Mouse (Mus musculus) forebrain, embryonic 16.5 days (tissue): Measurements from ENCODE around the gene Mroh8. TPM values are rescaled to one million over a fixed set of nuclear protein-coding genes. Genes with fewer than 3 reads are reported as not detected.
A peak's percentile ranks its signal among the peaks of the same experiment; 100 is the strongest.
"Not testable (repeated sequence)": the region's sequence is repeated elsewhere in the genome, so short reads cannot be mapped to it uniquely, and the experiment has no call there.

Source experiments
- ATAC-seq: fragments of 200-750 bp; cut with Nextera tagmentation; 2 replicates; pipeline ENCODE4 v1.8.0; 2017; ENCODE audit warnings: mild to moderate bottlenecking, moderate library complexity
- H3K27ac ChIP-seq: fragments of 300-500 bp; sonication (generic); 2 replicates; pipeline ENCODE4 v1.5.1; 2014; ENCODE audit warnings: low read length, control low read depth
- H3K27me3 ChIP-seq: fragments of 300-500 bp; sonication (generic); replicated peaks from 2 replicates; pipeline ENCODE4 v1.6.1; 2014; ENCODE audit warnings: low read length; ENCODE audit not compliant: control insufficient read depth, insufficient read depth
- H3K36me3 ChIP-seq: fragments of 300-500 bp; sonication (generic); 2 replicates; pipeline ENCODE4 v1.6.1; 2014; ENCODE audit not compliant: control insufficient read depth, insufficient read depth
- H3K4me1 ChIP-seq: fragments of 300-500 bp; sonication (generic); replicated peaks from 2 replicates; pipeline ENCODE4 v1.6.1; 2014; ENCODE audit warnings: low read length; ENCODE audit not compliant: control insufficient read depth, insufficient read depth
- H3K4me2 ChIP-seq: fragments of 300-500 bp; sonication (generic); 2 replicates; pipeline ENCODE4 v1.6.1; 2014; ENCODE audit warnings: mild to moderate bottlenecking, low read length, control low read depth
- H3K4me3 ChIP-seq: fragments of 300-500 bp; sonication (generic); replicated peaks from 2 replicates; pipeline ENCODE4 v1.5.1; 2014; ENCODE audit warnings: mild to moderate bottlenecking, low read length, control low read depth
- H3K9ac ChIP-seq: fragments of 300-500 bp; sonication (generic); replicated peaks from 2 replicates; pipeline ENCODE4 v1.6.1; 2014; ENCODE audit warnings: low read depth, low read length, control low read depth
- H3K9me3 ChIP-seq: fragments of 300-500 bp; sonication (generic); 2 replicates; pipeline ENCODE4 v1.6.1; 2016; ENCODE audit warnings: low read length; ENCODE audit not compliant: control insufficient read depth
- WGBS: fragments of 180-500 bp; shearing (Covaris S2); extraction: QIAGEN DNeasy Blood & Tissue Kit; methylation state at CpG from one replicate; pipeline ENCODE4 v1.1.7; 2014; 5-methylcytosine and 5-hydroxymethylcytosine counted together
- polyA plus RNA-seq: library from polyadenylated mRNA; unstranded; fragments of >200 nt; fragmentation: Nextera tagmentation; extraction: Ambion mirVana; gene quantifications from 2 replicates; pipeline ENCODE4 v1.2.1, GENCODE M21; 2015

The Mroh8 gene
- polyA plus RNA-seq, 1 experiment from 2014 or later: 0.20 TPM

- H3K36me3 ChIP-seq: peaks cover 5% of the 10 kb centered on the region; the same call in 1 of the 2 replicates
- H3K4me3 ChIP-seq: no peak overlapping the region
- H3K4me1 ChIP-seq: peaks cover 3% of the 10 kb centered on the region; the same call in 1 of the 2 replicates
- no peak overlapping the region for H3K4me2 ChIP-seq
- no peak overlapping the region for H3K27ac ChIP-seq
- no peak overlapping the region for H3K9ac ChIP-seq
- no peaks in the 10 kb centered on the region for H3K27me3 ChIP-seq
- 17% methylated on average over 5 of the region's 5 CpGs for WGBS
- H3K9me3 ChIP-seq: no peaks in the 10 kb centered on the region
- peak; percentile 69 for ATAC-seq
Measured at GRCm38 (mm10) chr2:157170166-157170565, 109.2 kb downstream of the Mroh8 start.

DNA sequence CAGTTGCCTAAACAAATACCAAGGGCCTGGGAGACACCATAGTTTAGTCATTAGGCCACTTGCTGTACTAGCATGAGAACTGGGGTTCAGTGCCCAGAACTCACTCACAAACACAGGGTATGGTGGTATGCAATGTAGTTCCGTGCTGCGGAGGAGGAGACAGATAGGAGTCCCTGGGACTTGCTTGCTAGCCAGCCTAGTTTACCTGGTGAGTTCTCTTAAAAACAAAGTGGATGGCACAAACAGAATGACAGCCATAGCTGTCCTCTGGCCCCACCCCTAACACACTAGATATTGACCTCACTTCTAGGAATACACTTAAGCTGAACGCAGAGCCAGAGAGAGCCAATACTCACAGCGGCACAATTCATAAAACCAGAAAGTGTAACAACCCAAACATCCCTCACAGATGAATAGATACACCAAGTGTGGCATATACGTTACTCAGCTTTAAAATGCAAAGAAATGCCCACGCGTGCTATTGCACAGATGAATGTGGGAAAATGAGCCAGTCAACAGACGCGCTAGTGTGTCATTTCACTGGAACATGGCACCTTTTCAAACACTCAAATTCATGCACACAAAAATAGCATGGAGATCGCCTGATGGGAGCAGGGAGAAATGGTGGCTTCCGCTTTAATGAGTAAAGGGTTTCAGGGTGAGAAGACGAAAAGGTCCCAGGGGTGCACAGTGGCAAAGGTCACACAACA is 112.8 kb downstream of the Mroh8 start:
- Histone ChIP-seq H3K27me3 (no peaks in the 10 kb centered on the region), H3K9ac (no peak overlapping the region), H3K4me3 (no peak overlapping the region), H3K9me3 (no peaks in the 10 kb centered on the region), H3K27ac (no peak overlapping the region), H3K4me1 (peaks cover 3% of the 10 kb centered on the region; the same call in 1 of the 2 replicates), H3K36me3 (peaks cover 8% of the 10 kb centered on the region; the same call in 1 of the 2 replicates), H3K4me2 (no peak overlapping the region)
- WGBS: 88% methylated on average over 12 of the region's 12 CpGs
- no peak for ATAC-seq

- H3K36me3 ChIP-seq: peaks cover 12% of the 10 kb centered on the region
- H3K9ac ChIP-seq, H3K4me1 ChIP-seq, H3K9me3 ChIP-seq, H3K4me2 ChIP-seq, H3K27ac ChIP-seq, H3K4me3 ChIP-seq, H3K27me3 ChIP-seq, ATAC-seq: not testable (repeated sequence)
Measured at GRCm38 (mm10) chr2:157165312-157166224, 113.8 kb downstream of the Mroh8 start.

GRCm38 (mm10) chr2:157164101-157164500 is 115.2 kb downstream of the Mroh8 start:
- H3K4me3 ChIP-seq: no peak overlapping the region
- no peak for ATAC-seq
- no peak overlapping the region for H3K9ac ChIP-seq
- peaks cover 15% of the 10 kb centered on the region for H3K36me3 ChIP-seq
- no peaks in the 10 kb centered on the region for H3K9me3 ChIP-seq
- H3K27ac ChIP-seq: no peak overlapping the region
- no peaks in the 10 kb centered on the region for H3K4me1 ChIP-seq
- H3K27me3 ChIP-seq: no peaks in the 10 kb centered on the region
- H3K4me2 ChIP-seq: no peak overlapping the region
- 92% methylated on average over 2 of the region's 2 CpGs for WGBS

Other genes with a start within 250 kb of the Mroh8 start
- gene Soga1, start 200.3 kb downstream of the Mroh8 start, polyA plus RNA-seq: 4.7 and 5.8 TPM in 2 replicates
- gene Tldc2, start 192.5 kb downstream of the Mroh8 start, polyA plus RNA-seq: not detected in 2 replicates
- gene Samhd1, start 144.3 kb downstream of the Mroh8 start, polyA plus RNA-seq: 10.2 and 11.0 TPM in 2 replicates
- 10.1 and 11.1 TPM in 2 replicates for gene Rbl1, start 75.0 kb downstream of the Mroh8 start, polyA plus RNA-seq
- gene Rpn2, start 532 bp downstream of the Mroh8 start, polyA plus RNA-seq: 183 and 189 TPM in 2 replicates
- gene Ghrh, start 68.0 kb upstream of the Mroh8 start, polyA plus RNA-seq: 0.80 TPM in 1 of 2 replicates, not detected in the other
- gene Manbal, start 88.0 kb upstream of the Mroh8 start, polyA plus RNA-seq: 97.5 and 105 TPM in 2 replicates
- gene Src, start 138.9 kb upstream of the Mroh8 start, polyA plus RNA-seq: 32.2 and 36.6 TPM in 2 replicates